Mouse (Mus musculus) lung, postnatal 0 days (tissue): Measurements from ENCODE around the gene Wdr83. TPM values are rescaled to one million over a fixed set of nuclear protein-coding genes. Genes with fewer than 3 reads are reported as not detected.

ENCODE experiments used
- ATAC-seq: fragments of 200-750 bp; cut with Nextera tagmentation; 2 replicates; pipeline ENCODE4 v1.8.0; 2017; ENCODE audit warnings: moderate library complexity
- DNase-seq: peaks from one replicate; pipeline ENCODE4 v3.0.0-alpha.2; 2016; ENCODE audit warnings: low spot score
- H3K27ac ChIP-seq: fragments of 300-500 bp; sonication (generic); 2 replicates; pipeline ENCODE4 v1.5.1; 2014; ENCODE audit warnings: antibody characterized with exemption, mild to moderate bottlenecking, low read length, mixed read lengths
- H3K27me3 ChIP-seq: fragments of 300-500 bp; sonication (generic); replicated peaks from 2 replicates; pipeline ENCODE4 v1.6.1; 2014; ENCODE audit warnings: low read length, mixed read lengths; ENCODE audit not compliant: insufficient read depth
- H3K36me3 ChIP-seq: fragments of 300-500 bp; sonication (generic); 2 replicates; pipeline ENCODE4 v1.6.1; 2014; ENCODE audit warnings: low read length, mixed read lengths; ENCODE audit not compliant: insufficient read depth
- H3K4me1 ChIP-seq: fragments of 300-500 bp; sonication (generic); 2 replicates; pipeline ENCODE4 v1.6.1; 2014; ENCODE audit warnings: antibody characterized with exemption, low read depth, low read length, mixed read lengths; ENCODE audit not compliant: insufficient read depth
- H3K4me2 ChIP-seq: fragments of 300-500 bp; sonication (generic); replicated peaks from 2 replicates; pipeline ENCODE4 v1.6.1; 2014; ENCODE audit warnings: low read depth, mild to moderate bottlenecking, low read length, moderate library complexity, mixed read lengths
- H3K4me3 ChIP-seq: fragments of 300-500 bp; sonication (generic); 2 replicates; pipeline ENCODE4 v1.5.1; 2014; ENCODE audit warnings: low read depth, low read length
- H3K9ac ChIP-seq: fragments of 300-500 bp; sonication (generic); replicated peaks from 2 replicates; pipeline ENCODE4 v1.6.1; 2014; ENCODE audit warnings: low read depth, mild to moderate bottlenecking
- H3K9me3 ChIP-seq: fragments of 300-500 bp; sonication (generic); 2 replicates; pipeline ENCODE4 v1.6.1; 2016; ENCODE audit warnings: low read length, mixed read lengths
- CTCF ChIP-seq: IDR thresholded peaks from 2 replicates; pipeline ENCODE4 v1.5.1; 2016; ENCODE audit warnings: antibody characterized with exemption, mild to moderate bottlenecking
- EP300 ChIP-seq: IDR thresholded peaks from 2 replicates; pipeline ENCODE4 v1.6.1; 2016; ENCODE audit warnings: antibody characterized with exemption, mild to moderate bottlenecking, control low read depth
- WGBS: fragments of 180-500 bp; shearing (Covaris S2); extraction: QIAGEN DNeasy Blood & Tissue Kit; methylation state at CpG from one replicate; pipeline ENCODE4 v1.1.7; 2014; 5-methylcytosine and 5-hydroxymethylcytosine counted together
- polyA plus RNA-seq: library from polyadenylated mRNA; unstranded; fragments of >200 nt; fragmentation: Nextera tagmentation; extraction: Ambion mirVana; gene quantifications from 2 replicates; pipeline ENCODE4 v1.2.1, GENCODE M21; 2015

The Wdr83 gene
- polyA plus RNA-seq, 1 experiment from 2014 or later, result 26.7 TPM

DNA sequence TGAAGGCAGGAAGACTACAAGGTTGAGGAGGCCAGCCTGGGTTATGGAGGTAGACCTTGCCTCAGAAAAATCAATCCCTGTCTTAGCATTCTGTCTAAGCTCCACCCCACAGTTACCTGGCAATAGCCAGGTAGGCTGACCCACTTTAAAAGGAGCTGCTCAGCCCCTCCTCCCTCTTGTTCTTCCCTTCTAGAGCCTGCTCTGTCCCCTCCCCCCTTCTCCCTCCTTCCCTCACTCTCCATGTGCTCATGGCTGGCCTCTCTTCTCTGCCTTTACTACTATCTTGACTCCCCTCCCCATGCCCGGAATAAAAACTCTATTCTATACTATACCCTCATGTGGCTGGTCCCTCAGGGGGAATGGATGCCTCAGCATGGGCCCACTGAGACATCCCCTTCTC is 47.2 kb downstream of the Wdr83 start:
- H3K36me3 ChIP-seq, result peaks cover 10% of the 10 kb centered on the region
- peaks cover 4% of the 10 kb centered on the region for H3K4me1 ChIP-seq
- H3K9me3 ChIP-seq, result no peaks in the 10 kb centered on the region
- no peak overlapping the region for H3K4me2 ChIP-seq
- ATAC-seq (no peak), DNase-seq (peak; percentile 71)
- no peak overlapping the region for H3K9ac ChIP-seq
- H3K27ac ChIP-seq, result no peak overlapping the region
- WGBS, result 61% methylated on average over 1 of the region's 1 CpGs
- no peaks in the 10 kb centered on the region for H3K27me3 ChIP-seq
- no peak for TF ChIP-seq EP300
- no peak for TF ChIP-seq CTCF
- H3K4me3 ChIP-seq, result no peak overlapping the region

DNA sequence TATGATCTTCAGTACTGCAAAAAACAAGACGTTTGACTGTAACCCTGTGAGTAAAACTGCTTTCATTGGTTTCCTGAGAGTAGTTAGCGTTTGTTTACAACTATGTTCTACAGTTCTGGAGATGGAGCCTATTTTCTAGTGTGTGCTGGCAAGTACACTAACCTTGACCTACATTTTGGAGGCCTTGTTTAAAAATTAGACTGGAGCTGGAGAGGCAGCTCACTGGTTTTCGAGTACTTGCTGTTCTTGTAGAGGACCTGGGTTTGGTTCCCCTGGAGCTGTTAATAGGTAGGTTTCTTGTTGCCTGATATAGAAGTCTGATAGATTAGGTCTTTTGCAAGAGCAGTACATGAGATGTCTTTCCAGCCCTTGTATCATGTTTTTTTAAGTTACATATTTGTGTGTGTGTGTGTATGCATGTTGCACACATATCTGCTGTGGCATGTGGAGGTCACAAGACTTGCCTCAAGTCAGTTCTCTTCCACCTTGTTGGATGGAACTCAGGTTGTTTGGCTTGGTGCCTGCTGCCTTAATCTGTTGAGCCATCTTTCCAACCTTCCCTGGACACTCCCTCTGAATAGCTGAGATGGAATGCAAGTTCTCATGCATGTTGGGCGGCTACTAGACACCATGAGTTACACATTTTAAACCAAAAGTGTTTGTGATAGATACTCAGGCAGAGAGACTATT is 48.3 kb downstream of the Wdr83 start:
- Histone ChIP-seq H3K27ac (no peak overlapping the region), H3K4me1 (peaks cover 8% of the 10 kb centered on the region), H3K4me3 (no peak overlapping the region), H3K27me3 (no peaks in the 10 kb centered on the region), H3K36me3 (peaks cover 10% of the 10 kb centered on the region), H3K4me2 (no peak overlapping the region), H3K9me3 (no peaks in the 10 kb centered on the region), H3K9ac (no peak overlapping the region)
- no peak for DNase-seq
- TF ChIP-seq EP300 (no peak), CTCF (no peak)
- 78% methylated on average over 4 of the region's 4 CpGs for WGBS
- ATAC-seq, result no peak

DNA sequence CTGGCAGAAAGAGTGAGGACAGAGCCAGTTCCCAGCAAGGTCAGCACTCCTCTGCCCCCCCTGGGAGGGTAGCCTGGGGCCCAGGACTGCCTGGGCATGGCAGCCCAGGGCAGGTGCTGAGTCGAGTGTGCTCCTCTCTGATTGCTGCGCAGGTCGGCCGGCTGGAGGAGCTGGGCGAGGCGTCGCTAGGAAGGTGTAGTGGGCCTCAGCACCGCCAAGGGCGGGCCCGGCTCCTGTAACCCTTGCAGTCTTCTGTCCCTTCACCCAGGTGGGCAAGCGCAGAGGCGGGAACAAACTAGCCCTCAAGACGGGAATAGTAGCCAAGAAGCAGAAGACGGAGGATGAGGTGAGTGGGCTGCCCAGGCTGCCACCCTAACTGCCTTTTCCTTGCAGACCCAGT is 51.8 kb downstream of the Wdr83 start:
- WGBS, result 75% methylated on average over 14 of the region's 14 CpGs
- Histone ChIP-seq H3K9me3 (no peaks in the 10 kb centered on the region), H3K36me3 (peaks cover 10% of the 10 kb centered on the region), H3K4me2 (no peak overlapping the region), H3K27me3 (no peaks in the 10 kb centered on the region), H3K27ac (no peak overlapping the region), H3K4me1 (peaks cover 19% of the 10 kb centered on the region), H3K9ac (no peak overlapping the region), H3K4me3 (no peak overlapping the region)
- no peak for ATAC-seq
- TF ChIP-seq EP300, result no peak
- DNase-seq, result no peak

DNA sequence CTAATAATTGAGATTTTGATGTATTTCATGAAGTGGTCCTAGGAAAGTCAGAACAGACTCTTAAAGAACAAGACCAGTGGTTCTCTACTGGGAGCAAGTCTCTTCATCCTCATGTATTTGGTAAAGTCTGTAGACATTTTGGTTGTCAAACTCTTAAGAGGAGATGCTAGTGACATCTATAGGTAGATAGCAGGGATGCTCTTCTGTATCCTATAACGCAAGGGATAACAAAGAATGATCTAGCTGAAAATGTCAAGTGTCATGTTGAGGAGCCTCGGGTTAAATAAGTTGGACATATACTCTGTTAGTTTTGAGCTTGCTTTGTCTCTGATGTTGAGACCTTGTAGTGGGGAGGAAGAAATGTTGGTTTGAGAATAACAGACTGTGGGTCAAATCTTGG is 53.2 kb downstream of the Wdr83 start:
- TF ChIP-seq CTCF (peak; percentile 18; the same call in 1 of the 2 replicates), EP300 (no peak)
- Histone ChIP-seq H3K9ac (peak overlapping the region; percentile 95; the same call in 1 of the 2 replicates), H3K27ac (no peak overlapping the region), H3K9me3 (no peaks in the 10 kb centered on the region), H3K4me2 (peak overlapping the region; percentile 88), H3K27me3 (no peaks in the 10 kb centered on the region), H3K4me3 (peak overlapping the region; percentile 88), H3K4me1 (peaks cover 23% of the 10 kb centered on the region), H3K36me3 (peaks cover 10% of the 10 kb centered on the region)
- DNase-seq (peak; percentile 28), ATAC-seq (no peak)
- 11% methylated on average over 2 of the region's 2 CpGs for WGBS

DNA sequence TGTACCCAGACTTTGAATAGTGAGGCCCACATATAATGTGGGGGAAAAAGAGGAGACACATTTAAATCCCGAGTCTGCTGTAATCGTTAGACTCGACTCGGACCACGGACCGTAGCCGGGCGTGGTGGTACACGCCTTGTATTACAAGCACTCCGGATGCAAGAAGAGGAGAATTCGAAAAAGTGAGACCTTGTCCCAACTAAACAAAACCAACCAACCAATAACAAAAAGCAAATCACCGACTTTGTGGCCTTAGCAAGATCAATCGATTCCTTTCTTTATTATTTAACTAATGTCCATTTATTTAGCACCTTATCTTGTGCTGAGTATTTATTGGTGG is 53.6 kb downstream of the Wdr83 start:
- Histone ChIP-seq H3K4me3 (peak overlapping the region; percentile 88), H3K9ac (peak overlapping the region; percentile 95), H3K4me2 (peak overlapping the region; percentile 88), H3K36me3 (peaks cover 10% of the 10 kb centered on the region), H3K4me1 (peaks cover 23% of the 10 kb centered on the region), H3K27ac (peak overlapping the region; percentile 81), H3K27me3 (no peaks in the 10 kb centered on the region), H3K9me3 (no peaks in the 10 kb centered on the region)
- ATAC-seq, result no peak
- 0% methylated on average over 13 of the region's 13 CpGs for WGBS
- no peak for DNase-seq
- TF ChIP-seq EP300 (no peak), CTCF (no peak)

DNA sequence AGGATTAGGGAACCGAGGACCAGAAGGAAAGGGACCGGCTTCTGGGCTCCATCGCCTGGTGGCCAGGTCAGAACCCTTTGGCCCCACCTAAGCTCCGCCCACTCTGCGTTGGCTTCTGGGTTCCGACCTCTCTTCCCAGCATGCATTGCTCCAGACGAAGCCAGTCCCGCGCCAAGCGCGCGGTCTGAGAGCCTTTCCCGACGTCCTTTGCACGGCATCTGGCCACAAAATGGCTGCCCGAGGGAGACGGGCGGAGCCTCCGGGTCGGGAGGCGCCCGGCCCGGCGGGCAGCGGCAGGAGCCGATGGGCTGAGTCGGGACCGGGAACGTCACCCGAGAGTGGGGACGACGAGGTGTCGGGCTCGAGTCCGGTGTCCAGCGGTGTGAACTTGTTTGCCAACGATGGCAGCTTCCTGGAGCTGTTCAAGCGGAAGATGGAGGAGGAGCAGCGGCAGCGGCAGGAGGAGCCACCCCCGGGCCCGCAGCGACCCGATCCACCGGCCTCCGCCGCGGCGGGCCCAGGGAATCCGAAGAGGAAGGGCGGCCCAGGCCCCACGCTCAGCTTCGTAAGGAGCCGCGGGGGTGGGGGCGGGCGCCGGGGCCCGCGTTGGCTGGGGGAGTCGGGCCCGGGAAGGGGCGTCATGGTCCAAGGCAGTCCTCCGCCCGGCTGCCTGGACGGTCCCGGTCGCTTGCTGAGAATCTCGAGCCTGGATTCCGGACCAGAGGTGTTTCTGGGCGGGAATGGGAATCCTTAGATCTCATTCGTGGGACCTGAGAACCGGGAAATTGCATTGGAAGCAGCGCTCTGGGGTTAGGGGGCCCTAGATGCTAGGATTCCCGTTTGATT is 54.2 kb downstream of the Wdr83 start, which contains the start of gene Trir:
Gene Trir, plus strand, starts transcription at position 154 of the 846 bp plus-strand sequence.
- Histone ChIP-seq H3K9me3 (no peaks in the 10 kb centered on the region), H3K36me3 (peaks cover 15% of the 10 kb centered on the region), H3K4me2 (peak within 1 kb of the TSS; percentile 88), H3K27me3 (no peaks in the 10 kb centered on the region), H3K4me1 (peaks cover 23% of the 10 kb centered on the region), H3K4me3 (peak within 1 kb of the TSS; percentile 88), H3K9ac (peak within 1 kb of the TSS; percentile 95), H3K27ac (peak within 1 kb of the TSS; percentile 81)
- ATAC-seq, result peak; percentile 89
- WGBS, result 1% methylated on average over 38 of the region's 75 CpGs
- DNase-seq, result peak; percentile 99
- no peak; the same call in 1 of the 2 replicates for TF ChIP-seq CTCF
- TF ChIP-seq EP300, result no peak
